Mouse (Mus musculus) retina, embryonic 14.5 days (tissue): ENCODE measurements around the gene Batf.
A peak's percentile ranks its signal among the peaks of the same experiment; 100 is the strongest.
"Not testable (repeated sequence)": the region's sequence is repeated elsewhere in the genome, so short reads cannot be mapped to it uniquely, and the experiment has no call there.

Experiments used
- DNase-seq: peaks from one replicate; pipeline ENCODE4 v3.0.0-alpha.2; 2015; ENCODE audit warnings: low spot score

Batf gene

DNA sequence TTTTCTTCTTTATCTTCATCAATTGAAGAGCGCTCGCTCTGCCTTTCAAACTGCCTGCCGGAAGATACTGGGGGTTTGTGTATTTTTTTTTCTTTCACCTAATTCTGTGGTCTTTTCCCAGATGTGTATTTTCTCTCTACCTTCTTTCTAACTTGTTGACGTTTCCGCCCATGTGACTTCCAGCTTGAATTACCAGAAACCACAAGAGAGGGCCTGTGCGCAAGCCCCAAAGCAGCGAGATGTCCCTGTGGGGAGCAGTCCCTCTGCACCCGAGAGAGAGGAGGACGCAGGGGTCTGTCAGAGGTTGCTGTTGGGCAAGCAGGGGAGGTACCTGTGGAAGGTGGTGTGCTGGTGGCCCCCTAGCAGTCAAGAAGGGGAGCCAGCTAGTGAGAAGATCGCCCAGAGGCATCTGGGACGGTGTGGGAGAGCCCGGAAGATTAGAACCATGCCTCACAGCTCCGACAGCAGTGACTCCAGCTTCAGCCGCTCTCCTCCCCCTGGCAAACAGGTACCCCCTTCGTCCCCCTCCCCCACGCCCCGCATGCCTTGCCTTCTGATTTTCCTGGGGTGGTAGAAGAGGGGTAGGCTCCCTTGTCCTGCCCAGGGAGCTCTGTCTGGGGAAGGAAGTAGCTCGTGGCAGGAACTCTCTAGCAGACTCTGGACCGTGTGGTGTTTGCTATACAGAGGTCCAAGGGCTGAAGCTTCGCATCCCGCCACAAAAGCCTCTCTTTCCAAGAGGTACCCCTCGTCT is at the start of gene Batf:
Gene Batf, plus strand, starts transcription at position 204 of the 751 bp plus-strand sequence.
- DNase-seq, result no peak

DNA sequence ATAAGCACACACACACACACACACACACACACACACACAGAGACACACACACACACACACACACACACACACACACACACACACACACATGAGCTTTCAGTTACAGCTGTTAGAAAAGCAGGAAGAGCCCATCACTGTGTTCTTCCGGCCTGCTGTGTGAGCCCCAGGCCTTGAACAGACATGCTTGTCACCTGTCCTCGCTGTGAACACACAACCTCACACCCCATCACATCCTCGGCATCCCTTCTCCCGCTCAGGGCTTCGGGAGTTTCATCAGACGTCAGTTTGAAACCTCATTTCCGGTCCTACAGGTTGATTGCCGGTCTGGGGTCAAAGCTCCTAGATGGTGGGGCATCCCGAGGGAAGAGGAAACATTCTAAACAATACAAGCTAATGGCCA is 48.5 kb upstream of the Batf start:
- DNase-seq, result no peak

DNA sequence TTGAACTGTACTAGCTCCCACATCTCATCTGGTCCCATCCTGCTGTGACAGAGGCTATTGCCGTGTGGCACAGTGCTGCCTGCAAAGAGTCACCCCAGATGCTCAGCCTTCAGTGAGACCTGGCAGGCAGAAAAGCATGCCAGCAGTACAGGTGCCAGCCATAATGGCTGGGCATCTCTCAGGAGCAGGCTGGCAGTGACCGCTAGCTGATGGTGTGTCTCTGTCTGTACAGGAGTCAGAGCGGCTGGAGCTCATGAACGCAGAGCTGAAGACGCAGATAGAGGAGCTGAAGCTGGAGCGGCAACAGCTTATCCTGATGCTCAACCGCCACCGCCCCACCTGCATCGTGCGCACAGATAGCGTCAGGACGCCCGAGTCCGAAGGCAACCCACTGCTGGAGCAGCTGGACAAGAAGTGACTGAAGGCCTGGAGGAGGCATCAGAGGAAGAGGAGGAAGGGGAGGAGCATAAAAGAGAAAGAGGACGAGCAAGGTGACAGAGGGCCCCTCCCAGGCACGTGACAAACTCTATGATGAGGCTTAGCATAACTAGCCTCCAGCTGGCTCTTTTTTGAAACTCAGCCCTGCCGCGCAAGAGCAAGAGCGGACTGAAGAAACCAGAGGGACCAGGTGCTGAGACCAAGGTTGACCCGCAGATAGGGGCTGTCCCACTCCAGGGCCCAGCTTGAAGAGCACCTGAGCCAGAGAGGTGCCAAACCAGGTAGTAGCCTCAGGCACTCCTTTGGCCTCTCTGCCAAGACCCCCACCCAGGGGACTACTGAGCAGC is 47.7 kb upstream of the Batf start:
- no peak for DNase-seq

DNA sequence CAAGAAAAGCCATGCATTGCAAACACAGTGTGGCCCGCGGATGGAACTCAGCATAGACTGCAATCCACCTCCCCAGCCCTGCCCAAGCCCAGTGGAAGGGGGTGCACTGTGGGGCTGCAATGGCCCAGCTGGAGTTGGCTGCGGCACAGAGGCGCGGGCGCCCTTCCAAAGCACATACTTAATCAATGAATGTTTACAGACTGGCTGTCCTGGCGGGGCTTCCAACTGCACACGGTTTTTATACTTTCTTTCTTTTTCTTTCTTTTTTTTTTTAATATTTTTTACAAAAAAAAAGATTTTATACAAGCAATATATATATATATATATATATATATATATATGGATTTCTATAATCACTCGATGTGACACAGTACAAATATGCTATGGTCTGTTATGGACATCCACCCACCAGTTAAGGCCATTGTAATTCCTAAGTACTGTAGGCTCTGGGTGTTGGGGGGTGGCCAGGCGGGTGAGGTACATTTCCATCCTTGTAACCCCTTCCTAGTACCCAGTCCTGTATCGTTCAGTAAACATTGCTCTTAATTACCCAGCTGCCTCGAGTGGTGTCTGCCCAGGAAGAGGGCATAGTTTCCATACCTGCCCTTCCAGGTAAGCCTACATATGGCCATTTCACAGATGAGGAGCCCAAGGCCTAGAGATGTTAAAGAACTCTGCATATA is 47.0 kb upstream of the Batf start:
- DNase-seq, result no peak

DNA sequence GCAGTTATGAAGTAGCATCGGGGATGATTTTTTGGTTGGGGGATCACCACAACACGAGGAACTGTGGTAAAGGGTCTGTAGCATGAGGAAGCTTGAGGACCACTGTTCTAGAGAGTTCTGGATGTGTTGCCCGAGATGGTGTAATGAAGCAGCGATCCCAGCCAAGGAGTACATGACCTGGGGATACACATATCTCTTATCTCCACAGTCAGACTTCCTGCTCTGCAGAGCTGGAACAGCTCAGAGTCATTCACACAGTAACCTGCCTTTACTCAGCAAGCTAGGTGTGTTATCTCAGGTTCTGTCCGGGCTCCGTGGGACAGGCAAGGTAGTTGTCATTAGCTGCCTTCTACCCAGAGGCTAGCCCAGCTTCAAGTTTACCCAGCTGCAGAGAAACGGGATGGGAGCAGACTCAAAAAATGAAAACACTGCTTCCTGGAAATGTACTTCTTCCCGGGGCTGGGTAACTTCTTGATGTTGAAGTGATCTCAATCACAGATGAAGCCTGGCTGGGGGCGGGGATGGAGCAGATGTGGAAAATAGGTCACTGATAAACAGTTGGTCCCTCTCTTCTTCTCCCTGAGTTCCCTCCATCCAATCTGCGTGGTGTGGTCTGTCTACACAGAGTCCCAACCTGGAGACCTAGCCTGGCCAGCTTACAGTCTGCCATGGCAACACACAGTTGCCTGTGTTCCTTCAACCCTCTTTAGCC is 45.5 kb upstream of the Batf start:
- peak; percentile 12 for DNase-seq

DNA sequence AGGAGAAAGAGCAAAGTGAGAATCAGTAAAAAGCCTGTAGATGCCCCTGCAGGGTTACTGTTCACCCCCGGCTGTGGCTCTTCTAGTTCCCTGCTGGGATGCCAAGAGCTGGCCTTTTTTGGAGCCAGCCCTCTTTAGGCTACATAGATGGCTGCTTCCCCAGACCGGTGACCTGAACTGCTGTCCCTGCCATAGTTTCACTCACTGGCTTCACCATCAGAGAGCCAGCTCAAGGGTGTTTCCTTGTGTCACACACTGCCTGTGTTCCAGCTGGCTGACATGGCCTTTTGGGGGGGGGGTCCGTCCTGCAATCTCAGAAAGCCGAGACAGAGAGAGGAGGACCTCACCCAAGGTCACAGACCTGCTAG is 44.9 kb upstream of the Batf start:
- no peak for DNase-seq

DNA sequence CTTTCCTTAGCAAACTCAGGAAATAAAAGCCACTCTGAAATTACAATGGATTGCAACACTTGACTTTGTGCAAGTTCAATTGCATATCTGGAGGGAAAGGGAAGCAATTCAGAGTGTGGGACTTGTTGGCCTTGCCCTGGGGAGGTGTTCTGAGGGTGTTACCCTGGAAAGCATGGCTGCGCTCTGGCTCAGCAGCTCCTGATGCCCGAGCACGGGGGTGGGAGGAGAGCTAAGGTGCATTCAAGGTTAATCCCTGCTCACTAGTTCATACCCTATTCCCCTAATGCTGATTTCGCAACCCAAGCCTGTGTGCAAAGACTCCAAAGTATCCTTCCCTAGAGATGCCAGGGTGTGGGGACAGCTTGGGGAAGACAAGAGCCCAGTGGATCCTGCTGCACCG is 42.7 kb upstream of the Batf start:
- DNase-seq, result no peak

DNA sequence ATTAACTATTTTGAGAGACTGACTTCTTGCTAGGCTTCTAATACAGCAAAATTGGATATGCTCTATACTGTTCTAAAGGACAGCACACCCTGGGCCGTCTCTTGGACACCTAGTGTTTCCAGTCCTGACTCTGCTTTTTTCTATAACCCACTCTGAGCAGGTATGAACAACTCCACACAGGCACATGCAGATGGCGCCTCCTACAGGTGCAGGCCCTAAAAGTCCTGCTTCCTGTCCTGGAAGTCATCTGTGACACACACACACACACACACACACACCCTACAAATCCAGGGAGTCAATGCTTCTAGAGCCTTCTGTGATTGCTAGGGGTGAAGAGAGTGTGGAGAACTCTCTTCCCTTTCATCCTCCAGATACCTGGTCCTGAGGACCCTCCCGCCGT is 40.8 kb upstream of the Batf start:
- DNase-seq, result no peak

DNA sequence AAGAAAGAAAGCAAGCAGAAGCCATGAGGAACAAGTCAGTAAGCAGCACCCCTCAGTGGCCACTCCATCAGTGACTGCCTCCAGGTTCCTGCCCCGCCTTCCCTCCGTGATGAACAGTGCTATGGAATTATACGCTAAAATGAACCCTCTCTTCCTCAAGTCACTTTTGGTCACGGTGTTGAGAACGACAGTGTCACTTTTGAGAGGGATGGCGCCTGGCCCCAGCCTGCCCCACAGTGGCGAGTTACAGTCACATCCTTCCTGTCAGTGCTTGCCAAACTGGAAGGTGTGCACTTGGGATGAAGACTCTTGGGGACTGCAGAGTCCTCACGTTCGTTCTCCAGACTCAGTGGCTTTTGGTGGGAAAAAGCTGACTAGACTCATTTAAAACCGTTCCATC is 39.1 kb upstream of the Batf start:
- DNase-seq, result no peak

DNA sequence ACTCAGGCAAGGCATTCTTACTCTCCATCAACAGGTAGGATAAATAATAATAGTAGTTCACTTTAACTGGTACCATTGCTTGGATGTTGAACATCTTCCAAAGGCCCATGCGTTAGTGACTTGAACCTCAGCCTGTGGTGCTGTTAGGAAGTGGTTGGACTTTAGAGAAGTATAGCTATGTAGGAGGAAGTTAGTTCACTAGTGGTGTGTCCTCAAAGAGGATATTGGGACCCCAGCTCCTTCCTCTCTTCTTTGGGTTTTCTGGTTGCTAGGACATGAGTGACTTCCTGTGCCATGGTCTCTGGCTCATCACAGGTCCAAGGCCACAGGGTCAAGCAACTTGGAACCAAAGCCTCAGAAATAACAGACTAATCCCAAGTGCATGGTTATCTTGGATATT is 38.5 kb upstream of the Batf start:
- no peak for DNase-seq

DNA sequence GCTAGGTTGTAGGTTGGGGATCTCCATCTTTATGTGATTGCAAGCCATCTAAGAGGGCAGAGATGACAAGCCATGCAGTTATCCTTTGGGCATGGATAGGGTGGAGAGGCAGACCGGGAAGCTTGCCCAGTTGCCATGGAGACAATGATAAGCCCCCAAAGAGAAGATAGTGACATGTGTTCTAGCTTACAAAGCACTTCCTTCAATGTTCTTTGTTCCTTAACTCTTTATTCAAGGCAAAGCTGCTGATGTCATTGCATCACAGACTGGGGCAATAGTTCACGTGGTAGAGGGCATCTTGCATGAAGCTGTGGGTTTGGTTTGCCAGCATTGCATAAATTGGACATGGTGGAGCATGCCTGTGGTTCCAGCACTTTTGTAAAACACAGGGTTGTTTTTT is 27.1 kb upstream of the Batf start:
- DNase-seq, result no peak

DNA sequence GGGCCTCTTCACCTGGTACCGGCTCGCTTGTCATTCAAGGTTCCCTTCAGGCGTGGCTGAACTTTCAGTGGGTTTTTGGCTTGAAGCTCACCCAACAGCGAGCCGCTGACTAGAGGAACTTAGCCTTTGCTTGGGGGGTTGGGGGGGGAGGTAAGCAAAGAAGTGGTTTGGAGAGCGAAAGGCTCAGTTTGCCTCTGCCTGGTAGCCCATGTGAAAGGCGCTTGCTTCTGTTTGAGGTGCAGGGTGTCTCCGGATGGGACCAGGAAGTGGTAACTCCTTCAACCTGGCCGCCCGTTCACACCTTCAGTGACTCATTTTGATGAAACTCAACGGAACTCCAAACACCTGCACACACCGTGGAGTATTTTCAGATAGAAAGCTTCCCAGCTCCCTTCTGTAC is 25.6 kb upstream of the Batf start:
- no peak for DNase-seq

DNA sequence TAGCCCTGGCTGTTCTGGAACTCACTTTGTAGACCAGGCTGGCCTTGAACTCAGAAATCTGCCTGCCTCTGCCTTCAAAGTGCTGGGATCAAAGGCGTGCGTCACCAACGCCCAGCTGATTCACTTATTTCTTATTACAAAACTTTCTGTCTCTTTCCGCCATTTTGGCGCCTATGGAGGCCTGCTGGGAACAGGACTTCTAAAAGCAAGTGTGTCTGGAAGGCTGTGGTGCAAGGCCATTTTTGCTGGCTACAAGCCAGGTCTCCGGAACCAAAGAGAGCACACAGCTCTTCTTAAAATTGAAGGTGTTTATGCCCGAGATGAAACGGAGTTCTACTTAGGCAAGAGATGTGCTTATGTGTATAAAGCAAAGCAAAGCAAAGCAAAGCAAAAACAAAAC is 24.2 kb upstream of the Batf start:
- DNase-seq, result not testable (repeated sequence)

DNA sequence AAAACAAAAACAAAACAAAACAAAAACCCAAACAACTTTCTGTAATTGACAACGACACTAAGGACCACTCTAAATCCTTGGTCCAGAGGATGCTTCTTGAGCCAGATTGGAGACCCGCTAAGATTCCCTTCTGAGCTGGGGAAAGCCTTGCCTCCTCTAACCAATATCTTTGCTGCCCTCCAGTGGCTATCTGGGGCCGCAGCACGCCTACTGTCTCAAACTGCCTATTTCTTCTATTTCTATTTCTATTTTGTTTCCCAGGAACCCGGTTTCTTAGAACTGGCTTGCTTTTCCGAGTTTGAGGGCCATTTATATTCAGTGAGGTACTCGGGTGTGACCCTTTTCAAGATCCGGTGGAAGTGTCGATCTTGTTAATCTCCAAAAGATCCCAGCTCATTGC is 23.6 kb upstream of the Batf start:
- peak; percentile 91 for DNase-seq

DNA sequence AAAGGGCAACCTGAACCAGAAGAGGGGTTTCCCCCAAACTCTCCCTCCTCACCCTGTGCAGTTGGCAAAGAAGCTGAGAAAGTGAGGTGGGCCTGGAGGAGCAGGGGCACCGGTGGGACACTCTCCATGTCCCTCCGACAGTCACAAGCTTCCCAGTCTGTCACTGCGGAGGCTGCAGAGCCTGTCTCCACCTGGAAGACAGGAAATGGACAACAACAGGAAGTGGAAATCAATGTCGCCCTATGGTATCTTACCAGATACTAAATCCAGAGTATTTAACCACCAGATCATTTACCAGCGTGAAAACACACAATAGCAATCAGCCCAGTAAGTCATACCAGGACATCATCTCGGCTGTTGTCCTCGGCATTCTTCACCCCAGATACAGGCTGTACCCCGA is 20.4 kb upstream of the Batf start:
- DNase-seq, result no peak

DNA sequence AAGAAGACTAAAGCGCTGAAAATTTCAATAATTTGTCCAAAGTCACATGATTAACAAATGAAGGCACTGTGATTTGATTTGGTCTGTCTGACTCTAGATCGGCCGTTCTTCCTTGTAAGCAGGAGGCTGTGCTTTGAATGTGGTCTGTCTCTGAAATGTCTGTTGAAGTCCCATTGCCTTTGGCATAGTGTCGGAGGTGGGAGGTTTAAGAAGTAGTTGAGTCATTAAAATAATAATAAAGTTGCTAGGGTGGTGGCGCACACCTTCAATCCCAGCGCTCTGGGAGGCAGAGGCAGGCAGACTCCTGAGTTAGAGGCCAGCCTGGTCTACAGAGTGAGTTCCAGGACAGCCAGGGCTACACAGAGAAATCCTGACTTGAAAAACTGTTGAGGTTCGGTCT is 19.4 kb upstream of the Batf start:
- no peak for DNase-seq

DNA sequence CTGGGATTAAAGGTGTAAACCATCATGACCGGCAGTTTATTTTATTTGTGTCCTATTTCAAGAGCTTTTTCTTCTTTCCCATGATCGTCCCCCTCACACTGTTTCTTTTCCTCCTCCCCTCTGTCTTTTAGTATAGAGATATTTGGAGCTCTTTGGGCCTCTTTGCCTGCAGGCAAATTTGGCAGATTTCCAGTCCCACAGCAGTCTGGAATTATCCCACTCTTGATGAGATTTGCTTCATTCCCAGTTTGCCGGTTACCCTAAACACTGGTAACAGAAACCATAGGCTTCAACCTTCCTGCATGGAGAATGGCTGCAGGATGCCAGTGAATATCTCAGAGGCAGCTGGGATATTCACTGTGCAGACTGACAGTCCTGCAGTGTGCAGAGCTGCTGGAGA is 17.8 kb upstream of the Batf start:
- DNase-seq, result no peak

DNA sequence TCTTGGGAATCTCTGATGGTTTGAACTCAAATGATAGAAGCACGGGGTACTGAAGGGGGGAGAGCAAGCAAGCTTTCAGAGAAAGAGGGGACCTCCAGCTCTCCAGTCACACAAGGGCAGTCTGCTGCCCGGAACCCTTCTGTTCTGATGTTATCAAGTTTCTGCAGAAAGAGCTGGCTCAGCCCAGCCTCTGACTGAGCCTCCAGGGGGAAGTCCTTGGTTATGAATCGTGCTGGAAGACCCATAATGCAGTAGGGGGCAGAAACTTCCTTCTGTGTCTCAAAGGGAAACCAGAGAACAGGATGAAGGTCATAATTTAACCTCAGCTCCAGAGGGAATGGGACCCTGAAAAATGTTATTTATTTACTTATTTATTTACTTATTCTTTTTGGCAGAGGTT is 16.4 kb upstream of the Batf start:
- DNase-seq, result no peak

DNA sequence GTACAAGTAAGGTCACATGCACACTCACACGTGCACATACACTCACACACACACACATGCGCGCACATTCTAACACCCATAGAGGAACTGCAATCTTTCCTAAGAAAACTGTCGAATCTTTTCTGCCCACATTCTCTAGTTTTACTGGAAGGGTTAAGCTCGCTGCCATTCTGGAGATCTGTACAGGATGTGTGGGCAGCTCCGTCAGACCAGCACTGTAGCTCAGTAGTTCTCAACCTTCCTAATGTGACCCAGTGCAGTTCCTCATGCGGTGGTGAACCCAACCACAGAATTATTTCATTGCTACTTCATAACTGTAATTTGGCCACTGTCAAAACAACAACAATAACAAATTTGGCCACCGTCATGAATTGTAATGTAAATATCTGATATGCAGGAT is 12.6 kb upstream of the Batf start:
- no peak for DNase-seq

DNA sequence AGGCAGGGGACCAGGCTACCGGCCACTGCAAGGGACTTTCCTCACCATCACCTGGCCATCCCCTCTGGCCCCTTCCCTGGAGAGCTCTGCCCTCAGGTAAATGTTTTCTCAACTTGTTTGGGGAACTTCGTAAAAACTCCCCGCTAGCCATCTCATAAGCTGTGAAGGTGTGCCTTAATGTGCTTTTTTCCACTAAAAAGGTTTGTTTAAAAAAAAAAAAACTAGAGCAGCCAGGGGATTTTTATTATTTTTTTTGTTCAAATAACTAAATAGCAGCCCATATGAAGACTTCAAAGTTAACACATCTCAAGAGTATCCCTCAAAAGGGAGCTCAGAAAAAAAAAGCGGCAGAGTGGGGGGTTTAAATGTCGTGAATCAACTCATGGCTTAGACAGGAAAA is 7.4 kb upstream of the Batf start:
- DNase-seq, result no peak

DNA sequence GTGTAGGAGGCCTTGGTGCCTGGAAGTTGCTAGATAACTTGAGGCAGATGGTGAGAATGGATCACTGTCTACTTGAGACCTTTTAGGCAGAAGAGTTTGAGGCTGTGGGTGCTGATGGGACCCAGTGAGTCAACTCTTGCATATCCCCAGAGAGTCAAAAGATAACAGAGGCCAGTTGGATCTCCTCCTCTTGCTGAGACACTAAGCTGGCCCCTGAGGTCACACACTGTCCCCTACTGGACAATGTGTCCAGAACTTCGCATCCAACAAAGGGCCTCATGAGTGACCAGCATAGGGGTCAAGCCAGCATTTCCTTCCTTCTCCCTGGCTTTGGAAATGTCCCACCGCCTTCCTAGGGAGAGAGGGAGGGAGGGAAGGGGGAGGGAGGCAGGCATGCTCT is 6.7 kb upstream of the Batf start:
- no peak for DNase-seq

DNA sequence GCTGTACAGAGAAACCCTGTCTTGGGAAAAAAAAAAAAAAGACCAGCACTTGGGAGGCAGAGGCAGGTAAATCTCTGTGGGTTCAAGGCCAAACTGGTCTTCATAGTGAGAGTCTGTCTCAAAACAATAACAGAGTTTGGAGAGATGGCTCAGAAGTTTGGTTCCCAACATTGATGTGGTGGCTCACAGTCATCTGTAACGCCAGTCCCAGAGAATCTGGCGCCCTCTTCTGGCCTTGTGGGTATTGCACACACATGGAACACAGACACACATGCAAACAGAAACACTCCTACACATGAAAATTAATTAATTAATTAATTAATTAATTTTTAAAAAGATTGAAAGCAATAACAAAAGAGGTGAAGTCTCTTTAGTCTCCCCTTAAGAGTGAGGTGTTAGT is 4.1 kb upstream of the Batf start:
- no peak for DNase-seq
